Mouse (Mus musculus): ENCODE measurements at regions not wholly inside any gene's neighbourhood (a gene's known extent, or its start where the extent isn't known, plus 50 kb on each side); places are given as distances from the start of the nearest gene placed in this dataset.
A peak's percentile ranks its signal among the peaks of the same experiment; 100 is the strongest.

GRCm38 (mm10) chr15:40223272-40223671 is 89.1 kb downstream of the 9330182O14Rik start:
- no peak for ATAC-seq (replicated peaks)

GRCm38 (mm10) chr15:40241764-40242163 is 107.6 kb downstream of the 9330182O14Rik start:
- Histone ChIP-seq H3K9me3 (no peaks in the 10 kb centered on the region), H3K4me1 (no peaks in the 10 kb centered on the region), H3K4me2 (replicated peaks) (no peak overlapping the region), H3K27me3 (no peaks in the 10 kb centered on the region), H3K27ac (replicated peaks) (no peak overlapping the region), H3K36me3 (no peaks in the 10 kb centered on the region), H3K4me3 (no peak overlapping the region), H3K9ac (replicated peaks) (no peak overlapping the region)
- WGBS, result 79% methylated on average over 4 of the region's 4 CpGs
- no peak for ATAC-seq (replicated peaks)

More at GRCm38 (mm10) chr15:40223272-40223671, 89.1 kb downstream of the 9330182O14Rik start:
- Histone ChIP-seq H3K9ac (replicated peaks) (no peak overlapping the region), H3K27ac (replicated peaks) (no peak overlapping the region), H3K9me3 (no peaks in the 10 kb centered on the region; the same call in 1 of the 2 replicates), H3K36me3 (no peaks in the 10 kb centered on the region), H3K4me1 (no peaks in the 10 kb centered on the region), H3K4me2 (replicated peaks) (no peak overlapping the region), H3K27me3 (no peaks in the 10 kb centered on the region), H3K4me3 (no peak overlapping the region)
- WGBS, result 90% methylated on average over 3 of the region's 3 CpGs

- Histone ChIP-seq H3K27ac (replicated peaks) (no peak overlapping the region), H3K4me2 (replicated peaks) (no peak overlapping the region), H3K4me1 (no peaks in the 10 kb centered on the region), H3K36me3 (no peaks in the 10 kb centered on the region), H3K9ac (replicated peaks) (no peak overlapping the region), H3K27me3 (no peaks in the 10 kb centered on the region), H3K9me3 (no peaks in the 10 kb centered on the region), H3K4me3 (no peak overlapping the region)
- 82% methylated on average over 4 of the region's 4 CpGs for WGBS
- no peak for ATAC-seq (replicated peaks)
Measured at GRCm38 (mm10) chr15:40248966-40249365, 114.8 kb downstream of the 9330182O14Rik start.

GRCm38 (mm10) chr15:40259433-40259832 is 125.3 kb downstream of the 9330182O14Rik start:
- WGBS, result 65% methylated on average over 5 of the region's 5 CpGs
- H3K4me3 ChIP-seq, result no peak overlapping the region
- H3K4me1 ChIP-seq, result no peaks in the 10 kb centered on the region
- no peak overlapping the region for H3K27ac ChIP-seq (replicated peaks)
- no peak overlapping the region for H3K4me2 ChIP-seq (replicated peaks)
- no peak overlapping the region for H3K9ac ChIP-seq (replicated peaks)
- no peaks in the 10 kb centered on the region for H3K9me3 ChIP-seq
- no peak for ATAC-seq (replicated peaks)
- no peaks in the 10 kb centered on the region for H3K27me3 ChIP-seq
- no peaks in the 10 kb centered on the region for H3K36me3 ChIP-seq

DNA sequence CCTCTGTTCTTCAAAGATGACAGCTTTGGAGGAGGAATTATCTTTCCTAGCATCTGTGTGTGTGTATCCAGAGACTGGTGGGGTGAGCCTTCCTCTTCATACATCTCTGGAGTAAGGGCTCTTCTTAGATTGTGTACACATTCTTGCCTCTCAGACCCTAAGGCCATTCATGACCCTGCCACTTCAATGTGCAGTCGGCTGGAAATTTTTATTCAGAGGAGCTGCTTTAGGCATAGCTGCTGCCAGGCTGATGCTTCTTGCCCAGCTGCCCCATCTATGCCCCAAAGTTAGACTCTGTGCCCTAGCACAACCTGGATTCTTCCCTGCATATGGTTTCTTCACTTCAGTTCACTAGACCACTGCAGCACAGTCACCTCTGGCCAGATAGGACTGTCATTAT is 144.9 kb downstream of the 9330182O14Rik start:
- H3K36me3 ChIP-seq, result no peaks in the 10 kb centered on the region
- H3K27me3 ChIP-seq, result no peaks in the 10 kb centered on the region
- peaks cover 3% of the 10 kb centered on the region; the same call in 1 of the 2 replicates for H3K4me1 ChIP-seq
- H3K4me2 ChIP-seq (replicated peaks), result no peak overlapping the region
- no peak overlapping the region for H3K9ac ChIP-seq (replicated peaks)
- ATAC-seq (replicated peaks), result no peak
- 50% methylated on average over 1 of the region's 1 CpGs for WGBS
- H3K27ac ChIP-seq (replicated peaks), result no peak overlapping the region
- no peaks in the 10 kb centered on the region for H3K9me3 ChIP-seq
- H3K4me3 ChIP-seq, result no peak overlapping the region

- Histone ChIP-seq H3K4me2 (replicated peaks) (no peak overlapping the region), H3K36me3 (no peaks in the 10 kb centered on the region), H3K4me3 (no peak overlapping the region), H3K27me3 (no peaks in the 10 kb centered on the region), H3K4me1 (peaks cover 3% of the 10 kb centered on the region; the same call in 1 of the 2 replicates), H3K9ac (replicated peaks) (no peak overlapping the region), H3K27ac (replicated peaks) (peak overlapping the region; percentile 70), H3K9me3 (no peaks in the 10 kb centered on the region)
- ATAC-seq (replicated peaks), result peak; percentile 76
Measured at GRCm38 (mm10) chr15:40280551-40280950, 146.4 kb downstream of the 9330182O14Rik start.

- no peaks in the 10 kb centered on the region for H3K27me3 ChIP-seq
- peak; percentile 62; the same call in 1 of the 2 replicates for ATAC-seq (replicated peaks)
Measured at GRCm38 (mm10) chr15:40281078-40281720, 147.0 kb downstream of the 9330182O14Rik start.

DNA sequence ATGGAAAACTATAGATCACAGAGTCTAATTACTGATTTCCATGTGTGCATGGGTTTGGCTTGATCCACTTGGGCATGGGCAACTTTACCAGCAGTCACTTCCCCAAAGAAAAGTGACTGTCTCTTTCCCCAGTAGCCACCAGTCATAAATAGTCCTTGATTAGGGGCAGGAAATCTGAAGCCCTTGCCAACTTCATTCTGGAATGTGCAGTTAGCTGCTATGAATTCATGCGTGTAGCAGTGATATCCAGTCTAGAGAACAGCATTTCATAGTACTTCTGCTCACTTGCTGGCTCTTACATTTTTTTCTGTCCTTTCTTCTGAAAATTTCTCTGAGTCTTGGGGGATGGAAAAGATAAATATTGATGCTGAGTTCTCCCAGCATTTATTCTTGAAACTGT is 157.4 kb downstream of the 9330182O14Rik start:
- Histone ChIP-seq H3K27ac (replicated peaks) (no peak overlapping the region), H3K4me2 (replicated peaks) (no peak overlapping the region), H3K27me3 (no peaks in the 10 kb centered on the region), H3K4me3 (no peak overlapping the region), H3K36me3 (no peaks in the 10 kb centered on the region), H3K9me3 (no peaks in the 10 kb centered on the region), H3K4me1 (0 out of 2 replicates have a peak, but pooled peaks cover 2% of the 10 kb centered on the region), H3K9ac (replicated peaks) (no peak overlapping the region)
- no peak for ATAC-seq (replicated peaks)
- WGBS, result 90% methylated on average over 1 of the region's 1 CpGs

More at GRCm38 (mm10) chr15:40281078-40281720, 147.0 kb downstream of the 9330182O14Rik start:
- no peak overlapping the region for H3K9ac ChIP-seq (replicated peaks)
- H3K4me3 ChIP-seq, result no peak overlapping the region
- H3K4me1 ChIP-seq, result peaks cover 3% of the 10 kb centered on the region; the same call in 1 of the 2 replicates
- H3K36me3 ChIP-seq, result no peaks in the 10 kb centered on the region
- WGBS, result 67% methylated on average over 1 of the region's 1 CpGs
- no peaks in the 10 kb centered on the region for H3K9me3 ChIP-seq
- H3K27ac ChIP-seq (replicated peaks), result peak overlapping the region; percentile 63; the same call in 1 of the 2 replicates
- H3K4me2 ChIP-seq (replicated peaks), result no peak overlapping the region

GRCm38 (mm10) chr15:40312226-40312625 is 178.1 kb downstream of the 9330182O14Rik start:
- WGBS, result 69% methylated on average over 2 of the region's 2 CpGs

GRCm38 (mm10) chr15:40339746-40340145 is 205.6 kb downstream of the 9330182O14Rik start:
- H3K36me3 ChIP-seq, result no peaks in the 10 kb centered on the region
- WGBS, result 69% methylated on average over 2 of the region's 2 CpGs

More at GRCm38 (mm10) chr15:40312226-40312625, 178.1 kb downstream of the 9330182O14Rik start:
- Histone ChIP-seq H3K9me3 (no peaks in the 10 kb centered on the region), H3K4me3 (no peak overlapping the region), H3K4me1 (no peaks in the 10 kb centered on the region), H3K4me2 (replicated peaks) (no peak overlapping the region), H3K36me3 (no peaks in the 10 kb centered on the region), H3K9ac (replicated peaks) (no peak overlapping the region), H3K27me3 (no peaks in the 10 kb centered on the region), H3K27ac (replicated peaks) (no peak overlapping the region)
- ATAC-seq (replicated peaks), result no peak

GRCm38 (mm10) chr15:40340269-40340668 is 206.1 kb downstream of the 9330182O14Rik start:
- H3K4me3 ChIP-seq, result no peak overlapping the region
- H3K27me3 ChIP-seq, result no peaks in the 10 kb centered on the region
- H3K9ac ChIP-seq (replicated peaks), result no peak overlapping the region
- no peak for ATAC-seq (replicated peaks)
- 76% methylated on average over 1 of the region's 1 CpGs for WGBS
- H3K4me2 ChIP-seq (replicated peaks), result no peak overlapping the region
- no peak overlapping the region for H3K27ac ChIP-seq (replicated peaks)
- no peaks in the 10 kb centered on the region for H3K4me1 ChIP-seq
- H3K9me3 ChIP-seq, result no peaks in the 10 kb centered on the region
- no peaks in the 10 kb centered on the region for H3K36me3 ChIP-seq

More at GRCm38 (mm10) chr15:40339746-40340145, 205.6 kb downstream of the 9330182O14Rik start:
- Histone ChIP-seq H3K9ac (replicated peaks) (no peak overlapping the region), H3K27me3 (no peaks in the 10 kb centered on the region), H3K4me1 (no peaks in the 10 kb centered on the region), H3K27ac (replicated peaks) (no peak overlapping the region), H3K9me3 (no peaks in the 10 kb centered on the region), H3K4me2 (replicated peaks) (no peak overlapping the region), H3K4me3 (no peak overlapping the region)
- no peak for ATAC-seq (replicated peaks)

DNA sequence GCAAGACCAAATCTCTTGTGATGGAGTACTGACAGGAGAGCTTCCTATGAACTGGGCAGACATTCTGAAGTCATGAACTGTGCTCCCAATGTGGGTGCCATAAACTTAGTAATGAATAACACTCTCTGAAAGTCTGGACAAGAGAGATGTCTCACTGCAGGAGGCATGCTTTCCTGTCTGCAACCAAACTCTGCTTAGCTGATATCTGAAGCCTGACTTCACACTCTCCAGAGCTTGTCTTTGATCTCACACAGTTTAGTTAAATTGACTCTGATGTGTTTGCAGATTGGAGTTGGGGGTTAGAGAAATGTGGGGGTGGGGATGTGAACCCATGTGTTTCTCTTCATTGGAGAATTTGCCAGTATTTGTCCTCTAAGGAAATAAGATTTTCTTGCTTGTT is 217.3 kb downstream of the 9330182O14Rik start:
- no peak for ATAC-seq (replicated peaks)
- no peaks in the 10 kb centered on the region for H3K9me3 ChIP-seq
- peaks cover 5% of the 10 kb centered on the region for H3K4me1 ChIP-seq
- H3K4me3 ChIP-seq, result no peak overlapping the region
- no peak overlapping the region for H3K27ac ChIP-seq (replicated peaks)
- H3K4me2 ChIP-seq (replicated peaks), result no peak overlapping the region
- no peak overlapping the region for H3K9ac ChIP-seq (replicated peaks)
- H3K27me3 ChIP-seq, result no peaks in the 10 kb centered on the region
- H3K36me3 ChIP-seq, result no peaks in the 10 kb centered on the region
